Mouse (Mus musculus) CD4-positive helper T cell, adult 2 months (primary cell): Measurements from ENCODE around the gene Olfr1368.
"Not testable (repeated sequence)": the region's sequence is repeated elsewhere in the genome, so short reads cannot be mapped to it uniquely, and the experiment has no call there.

Experiments
- DNase-seq: peaks from one replicate; pipeline ENCODE4 v3.0.0-alpha.2; 2012; ENCODE audit warnings: low read depth, missing footprints, low spot score

The Olfr1368 gene

GRCm38 (mm10) chr13:21167910-21168300 is 22.2 kb upstream of the Olfr1368 start:
- peak; percentile 80 for DNase-seq

- DNase-seq = peak; percentile 89
Measured at GRCm38 (mm10) chr13:21166936-21167909, 21.6 kb upstream of the Olfr1368 start.

GRCm38 (mm10) chr13:21162591-21162990 is 16.9 kb upstream of the Olfr1368 start:
- DNase-seq = no peak

- no peak for DNase-seq
Measured at GRCm38 (mm10) chr13:21161591-21161990, 15.9 kb upstream of the Olfr1368 start.

- DNase-seq = peak; percentile 92
Measured at GRCm38 (mm10) chr13:21160657-21161590, 15.3 kb upstream of the Olfr1368 start.

GRCm38 (mm10) chr13:21160041-21160511 is 14.4 kb upstream of the Olfr1368 start:
- DNase-seq = peak; percentile 28

GRCm38 (mm10) chr13:21159475-21159819 is 13.8 kb upstream of the Olfr1368 start:
- peak; percentile 46 for DNase-seq

- peak; percentile 88 for DNase-seq
Measured at GRCm38 (mm10) chr13:21158785-21159474, 13.3 kb upstream of the Olfr1368 start.

GRCm38 (mm10) chr13:21158071-21158470 is 12.4 kb upstream of the Olfr1368 start:
- DNase-seq = no peak

GRCm38 (mm10) chr13:21155888-21156287 is 10.2 kb upstream of the Olfr1368 start:
- DNase-seq = no peak

GRCm38 (mm10) chr13:21142421-21142820 is 3.2 kb downstream of the Olfr1368 start:
- DNase-seq = no peak

- DNase-seq = not testable (repeated sequence)
Measured at GRCm38 (mm10) chr13:21129339-21129738, 16.3 kb downstream of the Olfr1368 start, which contains the start of gene Olfr263. TSS of gene Olfr263 (plus strand) at chr13:21129639.

- no peak for DNase-seq
Measured at GRCm38 (mm10) chr13:21114121-21114520, 31.5 kb downstream of the Olfr1368 start.

GRCm38 (mm10) chr13:21111183-21111582 is 34.5 kb downstream of the Olfr1368 start, which contains the start of gene Olfr1369-ps1:
TSS of gene Olfr1369-ps1 (plus strand) at chr13:21111483.
- DNase-seq = not testable (repeated sequence)

GRCm38 (mm10) chr13:21110441-21110840 is 35.2 kb downstream of the Olfr1368 start:
- DNase-seq = no peak

- DNase-seq = no peak
Measured at GRCm38 (mm10) chr13:21109759-21110158, 35.9 kb downstream of the Olfr1368 start.
